Mouse (Mus musculus): Measurements from ENCODE around the gene Dnah6.

Dnah6 gene

DNA sequence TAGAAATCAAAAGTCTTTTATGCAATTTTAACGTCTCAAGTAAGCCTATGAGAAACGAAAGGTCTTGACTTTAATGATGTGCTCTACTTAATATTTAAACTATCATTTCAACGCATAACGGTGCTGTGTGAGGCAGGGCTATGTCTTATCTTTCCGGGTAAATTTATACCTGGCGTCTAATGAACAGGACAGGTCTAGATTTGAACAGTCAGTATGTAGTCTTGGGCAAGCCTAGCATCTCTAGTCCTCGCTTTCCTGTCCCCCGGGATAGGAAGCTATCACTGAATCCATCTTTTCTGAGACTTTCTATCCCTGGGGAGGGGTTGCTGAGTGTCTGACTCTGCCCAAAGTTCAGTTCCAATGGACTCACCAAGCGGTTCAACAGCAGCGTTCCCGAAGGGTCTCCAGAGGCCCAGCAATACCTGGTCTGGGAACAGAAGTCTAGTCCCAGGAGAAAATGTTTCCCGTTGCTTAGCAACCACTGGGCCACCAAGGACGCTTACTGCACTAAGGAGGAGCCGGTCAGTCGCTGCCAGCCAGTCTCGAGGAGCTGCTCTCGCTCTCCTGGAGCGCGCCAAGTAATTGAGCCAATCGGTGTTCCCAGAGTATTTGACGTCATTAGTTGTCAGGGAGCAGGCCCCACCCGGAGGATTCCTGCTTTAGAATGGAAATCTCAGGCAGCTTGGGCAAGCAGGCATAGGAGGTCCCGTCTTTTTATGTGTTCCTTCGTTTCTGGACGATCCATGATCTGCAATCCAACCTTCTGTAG, at the start of gene Dnah6:
Gene Dnah6, minus strand, starts transcription at position 463 of the 769 bp plus-strand sequence.
- DNase-seq, result peak; percentile 92

DNA sequence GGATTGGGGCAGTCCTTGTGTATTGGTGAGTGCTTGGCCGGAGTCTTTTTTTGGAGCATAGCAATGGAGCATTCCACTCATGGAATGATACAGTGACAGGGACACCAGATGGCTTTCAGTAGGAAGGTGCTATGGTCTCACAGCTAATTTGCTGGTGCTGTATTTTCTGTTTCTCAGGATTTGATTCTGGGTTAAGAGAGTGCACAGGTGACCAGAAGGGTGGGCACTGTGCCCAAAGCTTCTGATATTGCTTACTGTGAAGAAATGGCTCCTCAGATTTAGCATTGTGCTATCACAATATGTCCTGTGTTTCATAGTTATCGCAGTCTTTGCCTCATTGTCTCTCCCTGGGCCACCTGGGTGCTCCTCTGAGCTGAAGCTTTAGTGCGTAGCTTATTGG, 47.9 kb upstream of the Dnah6 start:
- DNase-seq, result no peak

DNA sequence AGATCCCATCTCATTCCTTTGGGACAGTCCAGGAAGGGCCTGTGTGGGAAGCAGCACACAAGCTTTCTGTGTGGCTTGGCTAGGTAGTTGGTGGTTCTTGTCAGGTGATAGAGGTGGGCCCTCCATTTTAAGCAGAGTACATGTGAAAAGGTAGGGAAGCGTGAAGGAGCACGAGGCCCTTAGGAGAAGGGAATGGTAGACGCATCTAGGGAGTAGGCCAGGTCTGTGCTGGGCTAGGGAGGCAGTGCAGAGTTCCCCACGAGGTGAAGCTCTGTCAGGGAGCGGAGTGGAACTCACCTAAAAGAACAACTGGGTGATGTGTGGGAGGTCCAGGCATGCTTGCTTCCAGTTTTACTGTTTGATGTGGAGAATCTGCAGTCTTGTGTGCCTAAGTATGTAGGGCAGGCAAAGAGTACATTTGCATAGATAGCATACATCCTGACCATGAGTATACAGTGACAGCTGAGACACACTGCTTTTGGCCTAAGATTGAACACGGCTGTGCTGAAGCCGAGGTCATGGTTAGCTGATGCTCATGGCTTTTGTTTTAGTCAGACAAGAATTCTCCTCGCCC, 46.4 kb upstream of the Dnah6 start:
- DNase-seq, result no peak

DNA sequence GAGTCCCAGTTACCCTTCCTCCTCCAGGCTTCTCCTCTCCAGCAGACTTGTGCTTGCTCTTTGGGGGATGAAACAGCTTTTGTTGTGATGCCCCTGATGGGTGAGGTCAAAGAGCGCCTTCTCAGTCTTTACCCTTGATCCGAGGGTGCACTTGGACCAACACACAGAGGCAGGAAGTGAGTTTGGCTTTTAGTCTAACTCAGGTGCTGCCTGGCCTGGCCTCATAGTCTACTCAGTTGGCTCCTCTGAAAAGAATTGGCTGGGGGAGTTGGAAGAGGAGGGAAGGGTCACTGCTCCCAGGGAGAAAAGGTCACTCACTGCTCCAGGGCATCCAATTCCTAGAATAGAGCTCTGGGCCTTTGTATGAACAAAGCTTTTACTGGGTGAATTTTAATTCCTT, 43.4 kb upstream of the Dnah6 start:
- DNase-seq, result no peak

DNA sequence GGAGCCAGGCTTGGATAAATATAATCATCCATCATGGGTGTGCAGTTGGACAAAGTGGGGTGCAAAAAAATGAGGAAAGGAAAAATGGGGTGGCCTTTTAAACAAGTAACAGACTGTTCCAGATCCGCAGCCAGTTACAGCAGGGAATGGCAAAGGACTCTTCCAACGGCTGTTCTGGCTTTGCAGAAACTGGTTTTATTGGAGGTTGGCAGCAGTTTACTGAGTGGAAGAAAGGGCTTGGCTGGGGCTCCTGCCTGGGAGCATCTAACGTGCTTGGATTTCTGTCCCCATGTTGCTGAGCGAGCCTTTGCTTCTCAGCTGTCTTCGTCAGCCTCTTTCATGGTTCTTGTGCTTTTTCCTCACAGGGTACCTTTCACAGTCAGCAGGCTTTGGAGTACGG, 38.7 kb upstream of the Dnah6 start:
- no peak for DNase-seq

DNA sequence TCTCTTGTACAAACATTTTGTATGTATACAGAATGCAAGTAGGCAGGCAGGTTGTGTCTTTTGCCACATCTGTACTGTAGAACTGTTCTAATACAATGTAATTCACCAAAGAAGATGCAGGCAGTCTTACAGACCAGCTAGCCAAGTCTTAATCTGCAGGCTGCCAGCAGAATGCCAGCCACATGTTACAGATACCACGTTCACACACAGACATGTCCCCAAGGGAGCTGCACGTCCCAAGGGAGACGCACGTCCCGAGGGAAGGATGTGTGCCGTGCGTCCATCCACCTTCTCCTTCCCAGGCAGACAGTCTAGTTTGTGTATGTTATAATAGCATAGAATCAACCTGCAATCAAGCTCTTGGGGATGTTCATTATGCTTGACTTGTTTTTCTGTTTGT, 35.6 kb upstream of the Dnah6 start:
- no peak for DNase-seq

DNA sequence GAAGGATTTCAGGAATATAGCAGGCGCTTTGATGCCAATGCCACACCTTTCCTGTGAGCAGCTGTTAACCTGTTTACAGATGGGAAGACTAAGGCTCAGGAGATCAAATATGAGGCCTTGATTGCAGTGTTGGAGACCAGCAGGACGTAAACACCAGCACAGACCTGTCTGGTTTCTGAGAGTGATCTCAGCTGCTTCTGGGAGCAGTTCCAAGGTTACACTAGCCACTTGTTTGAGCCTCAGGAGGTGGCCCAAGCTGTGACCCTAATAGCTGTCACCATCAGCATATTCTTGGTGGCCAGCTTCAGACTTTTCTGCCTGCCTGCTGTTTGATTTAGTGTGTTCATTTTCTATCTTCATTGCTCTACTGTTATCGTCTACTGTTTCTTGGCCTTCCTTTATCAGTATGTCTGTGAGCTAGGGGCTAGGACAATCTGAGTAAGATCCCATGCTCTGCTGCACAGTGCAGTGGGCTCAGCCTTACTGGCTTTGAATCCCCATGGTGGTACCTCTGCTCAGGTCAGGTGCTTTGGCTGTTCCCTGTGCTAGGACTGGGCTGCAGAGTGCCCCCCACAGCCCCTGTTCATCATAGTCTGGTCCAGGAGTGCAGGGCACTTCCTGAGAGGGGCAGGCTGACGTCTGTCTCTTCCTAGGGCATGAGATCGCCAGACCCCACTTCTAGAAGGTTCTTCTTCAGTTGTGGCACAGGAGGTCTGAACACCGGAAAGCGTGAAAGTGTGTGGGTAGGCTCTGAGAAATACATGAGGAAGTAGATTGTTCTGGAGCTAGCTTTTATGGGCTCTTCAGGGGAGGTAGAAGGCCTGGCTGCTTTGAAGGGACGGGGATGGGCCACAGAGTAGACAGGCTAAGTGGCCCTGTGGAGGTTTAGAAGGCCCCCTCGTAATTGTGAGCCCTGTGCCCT, 33.1 kb upstream of the Dnah6 start:
- DNase-seq, result peak; percentile 42

DNA sequence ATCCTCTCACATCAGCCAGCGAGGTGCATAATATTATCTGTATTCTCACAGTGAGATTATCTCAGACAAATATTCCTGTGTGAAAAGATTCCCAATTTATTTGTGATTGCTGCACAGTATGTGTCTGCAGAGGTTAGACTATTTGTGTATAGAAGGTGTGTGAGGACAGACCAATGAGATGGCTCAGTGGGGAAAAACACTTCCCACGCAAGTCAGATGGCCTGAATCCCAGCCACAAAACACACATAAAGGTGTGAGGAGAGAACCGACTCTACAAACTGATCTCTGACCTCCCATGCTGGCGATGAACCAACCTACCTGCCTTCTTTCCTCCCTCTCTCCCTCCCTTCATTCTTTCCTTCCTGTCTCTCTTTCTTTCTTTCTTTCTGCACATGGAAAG, 32.1 kb upstream of the Dnah6 start:
- DNase-seq, result no peak

DNA sequence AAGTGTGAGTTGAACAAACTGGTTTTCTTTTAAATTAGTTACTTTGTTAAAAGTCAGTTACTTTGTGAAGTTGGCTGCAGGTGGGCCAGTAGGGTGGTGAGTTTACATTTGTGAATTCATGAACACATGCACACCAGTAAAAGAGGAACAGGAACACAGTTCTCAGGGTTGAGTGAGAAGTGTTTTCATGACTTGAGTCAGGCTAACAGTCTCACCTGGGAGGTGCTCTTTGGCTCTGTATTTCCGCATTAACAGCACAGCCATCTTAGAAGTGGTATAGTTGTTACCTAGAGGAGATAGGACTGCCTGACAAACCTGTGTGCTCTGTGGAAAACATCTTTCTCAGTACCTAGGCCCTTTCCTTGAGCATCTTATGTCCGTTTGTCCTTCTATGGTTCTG, 31.6 kb upstream of the Dnah6 start:
- no peak for DNase-seq

DNA sequence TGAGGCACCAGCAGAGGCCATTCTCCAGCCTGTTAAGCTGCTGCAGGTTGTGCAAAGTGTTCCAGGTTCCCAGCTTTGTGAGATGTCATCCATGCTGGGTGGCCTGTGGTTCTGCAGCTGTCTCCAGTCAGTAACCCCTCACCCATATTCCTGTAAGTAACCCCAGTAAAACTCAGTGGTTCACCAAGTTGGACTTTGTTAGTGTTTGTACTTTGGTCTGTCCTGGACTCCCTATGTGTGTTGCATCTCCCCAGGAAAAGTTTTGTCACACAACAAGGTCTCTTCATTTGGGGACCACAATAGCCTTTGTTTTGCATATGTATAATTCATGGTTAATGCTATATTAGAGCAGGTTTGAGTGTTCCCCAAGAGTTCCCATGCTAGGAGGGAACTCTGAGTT, 30.9 kb upstream of the Dnah6 start:
- DNase-seq, result no peak

DNA sequence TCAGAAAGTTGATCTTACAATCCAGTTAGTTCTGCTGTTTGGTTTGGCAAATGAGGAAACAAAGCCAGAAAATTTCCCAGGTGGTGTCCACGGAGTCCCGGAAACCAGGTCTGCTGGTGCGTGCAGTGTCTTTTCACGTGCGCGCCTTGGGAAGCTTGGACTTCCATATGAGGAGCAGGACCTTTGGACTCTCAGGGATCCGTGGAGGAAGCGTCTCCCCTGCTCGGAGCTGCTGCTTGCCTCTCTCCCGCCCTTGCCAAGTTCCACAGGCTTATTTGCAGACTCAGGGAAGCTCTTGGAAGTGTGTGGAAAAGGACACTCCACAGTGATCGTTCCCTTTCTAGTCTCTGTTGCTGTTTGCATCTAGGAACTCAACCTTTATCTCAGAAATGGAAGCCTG, 29.9 kb upstream of the Dnah6 start:
- peak; percentile 63 for DNase-seq

DNA sequence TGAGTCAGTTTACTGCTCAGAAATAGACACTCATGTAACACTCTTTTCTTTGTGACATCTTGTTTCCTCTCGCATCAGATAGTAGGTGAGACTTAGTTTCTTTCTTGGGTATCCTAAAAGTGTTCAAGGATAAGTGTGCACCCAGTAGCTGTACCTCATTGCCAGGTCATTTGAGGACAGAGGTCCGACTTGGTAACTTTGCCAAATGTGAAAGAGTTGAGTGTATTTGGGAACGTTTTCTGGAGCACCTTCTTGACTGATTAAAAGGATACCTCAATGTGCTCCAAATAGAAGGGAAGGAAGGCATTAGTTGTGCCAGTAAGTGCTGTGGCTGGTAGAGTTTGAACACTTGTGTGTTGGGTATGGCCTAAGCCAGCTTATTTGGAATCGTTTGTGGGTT, 28.4 kb upstream of the Dnah6 start:
- DNase-seq, result no peak

DNA sequence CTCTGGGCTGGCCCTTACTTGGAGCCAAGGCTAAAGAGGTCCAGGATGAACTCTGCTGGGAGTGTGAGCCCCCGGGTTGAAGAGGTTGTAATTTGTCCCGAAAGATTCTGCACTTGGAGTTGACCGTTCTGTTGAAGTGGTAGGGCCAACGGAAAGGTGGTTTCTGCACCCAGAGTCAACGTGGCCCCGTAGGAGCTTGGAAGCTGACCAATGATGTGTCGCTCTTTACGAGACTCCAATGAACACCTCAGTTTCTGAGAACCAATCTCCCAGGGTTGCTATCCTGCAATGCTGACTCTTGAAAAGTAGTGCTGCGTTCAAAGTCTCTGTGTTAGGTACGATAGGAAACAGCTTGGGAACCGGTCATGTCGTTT, 27.6 kb upstream of the Dnah6 start:
- DNase-seq, result peak; percentile 46

DNA sequence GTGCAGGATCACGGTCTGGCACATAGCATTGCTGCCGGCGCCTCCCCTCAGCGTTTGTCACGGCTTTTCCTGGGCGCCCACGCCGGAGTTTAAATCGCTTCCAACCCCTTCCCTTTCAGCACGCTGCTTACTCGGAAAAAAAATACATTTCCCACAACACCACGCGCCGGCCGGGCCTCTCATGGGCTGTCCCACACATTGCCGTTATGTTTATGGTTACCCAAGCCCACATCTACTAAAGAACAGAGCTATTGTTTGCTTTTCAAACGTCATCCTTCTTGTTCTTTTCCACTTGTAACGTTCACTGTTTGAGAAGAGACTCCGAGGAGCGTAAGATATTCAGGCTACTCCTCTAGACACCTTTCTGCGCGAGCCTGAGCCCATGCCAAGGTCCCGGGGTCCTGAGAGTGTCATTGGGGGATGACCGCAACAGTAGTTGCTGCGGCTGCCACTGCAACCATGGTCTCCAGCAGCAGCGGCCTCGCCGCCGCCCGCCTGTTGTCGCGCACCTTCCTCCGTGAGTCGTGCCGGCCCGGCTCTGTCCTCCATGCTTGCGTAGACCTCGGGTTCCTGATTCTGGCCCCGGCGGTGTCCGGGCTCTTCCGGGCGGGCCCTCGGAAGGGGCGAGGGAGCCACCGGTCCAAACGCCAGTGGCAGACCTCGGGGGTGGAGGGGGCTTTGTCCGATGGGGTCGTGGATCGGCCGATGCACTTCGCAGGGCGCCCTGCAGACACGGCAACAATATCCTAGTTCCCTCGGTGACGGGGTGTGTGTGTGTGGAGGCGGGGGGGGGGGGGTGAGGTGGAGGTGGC, 27.0 kb upstream of the Dnah6 start, which contains the start of gene Suclg1:
Gene Suclg1, plus strand, starts transcription at position 146 of the 812 bp plus-strand sequence.
- peak; percentile 92 for DNase-seq

DNA sequence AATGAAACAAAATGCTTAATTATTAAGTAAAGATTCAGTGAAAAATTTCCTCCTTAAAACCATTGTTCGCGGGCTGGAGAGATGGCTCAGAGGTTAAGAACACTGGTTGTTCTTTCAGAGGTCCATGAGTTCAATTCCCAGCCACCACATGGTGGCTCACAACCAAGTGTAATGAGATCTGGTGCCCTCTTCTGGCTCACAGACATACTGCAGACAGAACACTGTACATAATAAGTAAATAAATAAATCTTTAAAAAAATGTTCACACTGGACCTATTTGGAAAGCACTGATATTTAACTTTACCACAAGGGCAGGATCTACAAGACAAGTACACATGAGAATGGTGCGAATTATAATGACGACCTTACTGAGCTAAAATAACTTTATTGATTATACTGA, 26.0 kb upstream of the Dnah6 start:
- peak; percentile 55 for DNase-seq

DNA sequence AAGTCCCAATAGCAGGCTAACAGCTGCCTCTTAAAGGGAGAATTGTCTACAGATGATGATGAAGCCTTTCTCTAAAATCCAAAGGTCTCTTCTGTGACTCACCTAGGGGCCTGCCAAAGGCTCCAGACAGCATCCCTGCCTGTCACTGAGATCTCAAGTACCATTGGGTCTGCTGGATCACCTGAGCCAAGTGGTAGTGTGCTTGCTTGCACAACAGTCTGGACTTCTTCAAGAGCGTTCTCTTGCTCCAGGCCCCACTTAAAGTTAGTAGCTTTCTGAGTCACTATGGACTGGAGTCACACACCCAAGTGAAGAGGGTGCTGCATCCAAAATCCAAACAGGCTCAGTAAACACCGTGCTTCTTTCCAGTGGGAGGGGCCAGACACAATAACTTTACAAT, 25.4 kb upstream of the Dnah6 start:
- DNase-seq, result no peak

DNA sequence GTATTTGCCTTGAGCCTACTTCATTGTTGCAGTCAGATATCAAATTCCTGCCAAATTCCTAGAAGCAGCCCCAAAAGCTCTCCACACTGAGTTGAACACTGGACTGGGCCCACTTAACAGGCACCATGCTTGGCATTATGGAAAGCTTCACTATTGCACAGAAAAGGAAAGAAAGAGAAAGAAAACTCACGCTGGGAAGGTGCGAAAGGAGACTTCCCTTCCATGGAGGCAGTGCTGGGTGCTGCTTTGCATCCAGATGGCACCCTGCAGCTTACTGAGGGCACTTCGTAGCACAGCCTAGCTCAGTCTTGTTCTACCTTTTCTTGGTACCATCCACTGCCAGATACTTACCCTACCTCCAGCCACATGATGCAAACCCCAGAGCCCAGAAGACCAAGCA, 14.2 kb upstream of the Dnah6 start:
- no peak for DNase-seq

DNA sequence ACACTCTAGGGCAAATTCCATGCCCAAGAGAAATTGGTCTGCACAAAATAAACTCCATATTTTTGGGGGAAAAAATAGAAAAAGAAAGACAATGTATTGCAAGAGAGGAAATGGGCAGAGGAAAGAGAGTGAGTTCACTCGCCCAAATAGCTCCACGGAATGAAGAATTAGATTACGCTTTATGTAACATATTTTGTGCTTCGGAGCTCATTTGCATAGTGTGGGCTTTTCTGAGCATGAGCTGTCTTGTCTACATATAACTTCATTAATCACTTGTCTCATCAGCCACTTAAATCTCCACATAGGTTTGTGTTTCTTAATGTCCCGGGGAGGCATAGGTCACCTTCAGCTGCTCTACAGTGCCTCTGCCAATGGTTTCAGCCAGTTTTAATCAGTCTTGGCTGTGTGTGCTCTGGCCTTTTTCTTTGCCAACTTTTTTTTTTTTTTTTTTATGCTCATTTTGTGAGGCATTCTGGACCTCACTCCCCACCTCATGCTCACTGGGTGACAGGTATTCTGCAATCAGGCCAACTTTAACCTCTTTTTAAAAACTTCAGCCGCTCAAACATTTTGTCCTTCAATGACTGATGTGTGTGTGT, 12.9 kb upstream of the Dnah6 start:
- no peak for DNase-seq

DNA sequence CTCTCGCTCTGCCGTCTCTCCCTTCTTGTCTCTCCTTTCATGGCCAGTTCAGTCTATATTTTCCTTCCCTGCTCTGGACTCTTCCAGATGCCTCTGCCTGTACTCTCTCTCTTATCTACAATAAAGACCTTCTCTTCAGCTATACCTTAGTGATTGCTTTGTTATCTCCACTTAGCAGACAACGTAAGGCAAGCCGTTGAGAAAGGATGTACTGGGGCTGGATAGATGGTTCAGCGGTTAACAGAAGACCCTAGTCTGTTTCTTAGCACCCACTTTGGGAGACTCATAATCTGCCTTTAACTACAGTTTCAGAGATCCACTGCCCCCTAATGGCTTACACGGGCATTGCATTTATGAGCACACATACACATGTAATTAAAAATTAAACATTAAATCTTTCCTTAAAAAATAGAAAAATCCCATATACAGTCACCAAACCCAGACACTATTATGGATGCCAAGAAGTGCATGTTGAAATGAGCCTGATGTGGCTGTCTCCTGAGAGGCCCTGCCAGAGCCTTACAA, 11.8 kb upstream of the Dnah6 start:
- DNase-seq, result no peak

DNA sequence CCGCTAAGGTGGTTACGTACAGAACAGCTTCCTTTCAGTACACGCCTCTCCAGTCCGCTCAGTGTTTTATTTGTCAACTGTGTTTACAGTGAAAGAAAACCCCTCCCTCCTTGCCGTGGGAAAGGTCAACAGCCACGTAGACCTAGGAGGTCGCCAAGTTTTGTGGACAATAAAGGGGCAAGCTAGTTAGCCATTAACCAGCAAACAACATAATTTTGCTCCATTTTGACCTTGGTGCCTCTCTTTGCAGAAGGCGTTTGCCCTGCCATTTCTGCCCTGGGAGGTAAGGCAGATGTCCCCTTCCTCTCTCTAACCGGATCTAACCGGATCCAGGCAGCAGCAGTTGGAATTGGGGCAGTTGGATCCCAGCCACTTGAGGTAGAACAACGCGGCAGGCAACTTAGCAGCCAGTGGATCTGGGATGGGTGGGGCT, 10.7 kb upstream of the Dnah6 start:
- DNase-seq, result peak; percentile 76

DNA sequence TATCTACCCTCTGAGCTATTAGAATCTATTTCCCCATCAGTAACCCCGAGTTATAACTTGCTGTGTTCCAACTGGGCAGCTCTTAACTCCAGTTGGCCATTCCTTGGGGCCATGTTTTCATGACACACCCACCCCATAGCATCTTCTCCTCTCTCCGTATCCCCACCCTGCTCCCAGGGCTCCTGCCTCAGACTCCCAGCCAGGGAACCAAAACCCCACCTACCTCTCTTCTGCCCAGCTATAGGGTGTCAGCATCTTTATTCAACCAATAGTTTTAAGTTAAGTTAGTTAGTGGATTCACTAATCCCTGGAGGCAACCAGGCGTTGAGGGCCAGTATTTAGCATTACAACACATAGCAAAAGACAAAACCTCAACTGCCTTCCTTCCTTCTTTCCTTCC, 7.4 kb upstream of the Dnah6 start:
- DNase-seq, result no peak

DNA sequence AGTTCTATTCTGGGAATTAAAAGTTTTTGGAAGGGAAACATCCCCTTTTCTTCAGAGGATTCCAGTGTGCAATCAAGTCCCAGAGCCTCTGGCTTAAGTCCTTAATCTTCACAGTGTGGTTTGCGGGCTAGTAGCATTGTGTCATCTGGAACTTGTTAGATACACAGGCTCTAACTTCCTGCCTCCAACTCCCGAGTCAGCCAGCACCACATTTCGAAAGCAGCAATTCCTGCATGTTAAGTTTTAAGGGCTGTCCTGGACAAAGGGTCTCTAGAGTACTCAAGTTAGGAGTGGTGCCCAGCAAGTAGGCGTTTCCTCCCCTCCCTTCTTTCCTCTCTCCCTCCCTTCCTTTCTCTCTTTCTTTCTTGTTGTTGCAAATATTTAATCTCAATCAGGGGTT, 7.0 kb upstream of the Dnah6 start:
- peak; percentile 38 for DNase-seq
